Mouse (Mus musculus): ENCODE data around the gene Drp2. TPM values are rescaled to one million over a fixed set of nuclear protein-coding genes. Genes with fewer than 3 reads are reported as not detected.

Gene Drp2
- polyA plus RNA-seq, 1 experiment from 2014 or later, result 4.6 TPM

- H3K36me3 ChIP-seq, result no peaks in the 10 kb centered on the region
- no peak for DNase-seq (ENCODE audit: low spot score)
- peaks cover 7% of the 10 kb centered on the region; the same call in 1 of the 2 replicates for H3K4me1 ChIP-seq
- H3K9me3 ChIP-seq (replicated peaks), result no peaks in the 10 kb centered on the region
- H3K27ac ChIP-seq (replicated peaks), result no peak overlapping the region
- peaks cover 30% of the 10 kb centered on the region for H3K27me3 ChIP-seq (ENCODE audit: low read depth, poor library complexity, severe bottlenecking)
- 94% methylated on average over 5 of the region's 5 CpGs for WGBS
- H3K4me3 ChIP-seq, result no peak overlapping the region
Measured at GRCm38 (mm10) chrX:134424263-134424662, 19.9 kb downstream of the Drp2 start.

GRCm38 (mm10) chrX:134425798-134426197, 21.4 kb downstream of the Drp2 start:
- peaks cover 44% of the 10 kb centered on the region for H3K27me3 ChIP-seq (ENCODE audit: low read depth, poor library complexity, severe bottlenecking)
- H3K27ac ChIP-seq (replicated peaks), result no peak overlapping the region
- no peaks in the 10 kb centered on the region for H3K36me3 ChIP-seq
- no peaks in the 10 kb centered on the region for H3K9me3 ChIP-seq (replicated peaks)
- no peak for DNase-seq (ENCODE audit: low spot score)
- no peak overlapping the region for H3K4me3 ChIP-seq
- 81% methylated on average over 10 of the region's 10 CpGs for WGBS
- peaks cover 7% of the 10 kb centered on the region; the same call in 1 of the 2 replicates for H3K4me1 ChIP-seq

- DNase-seq (ENCODE audit: low spot score), result no peak
- H3K36me3 ChIP-seq, result no peaks in the 10 kb centered on the region
- no peak overlapping the region for H3K27ac ChIP-seq (replicated peaks)
- WGBS, result 69% methylated on average over 6 of the region's 6 CpGs
- H3K27me3 ChIP-seq (ENCODE audit: low read depth, poor library complexity, severe bottlenecking), result peaks cover 49% of the 10 kb centered on the region
- no peak overlapping the region for H3K4me3 ChIP-seq
- H3K4me1 ChIP-seq, result peaks cover 7% of the 10 kb centered on the region; the same call in 1 of the 2 replicates
- no peaks in the 10 kb centered on the region for H3K9me3 ChIP-seq (replicated peaks)
Measured at GRCm38 (mm10) chrX:134426819-134427218, 22.5 kb downstream of the Drp2 start.

GRCm38 (mm10) chrX:134427307-134427706, 23.0 kb downstream of the Drp2 start:
- peaks cover 51% of the 10 kb centered on the region for H3K27me3 ChIP-seq (ENCODE audit: low read depth, poor library complexity, severe bottlenecking)
- H3K27ac ChIP-seq (replicated peaks), result no peak overlapping the region
- peaks cover 8% of the 10 kb centered on the region; the same call in 1 of the 2 replicates for H3K4me1 ChIP-seq
- 80% methylated on average over 3 of the region's 3 CpGs for whole genome bisulfite sequencing
- no peak overlapping the region for H3K4me3 ChIP-seq
- H3K9me3 ChIP-seq (replicated peaks), result no peaks in the 10 kb centered on the region
- no peak for DNase-seq (ENCODE audit: low spot score)
- no peaks in the 10 kb centered on the region for H3K36me3 ChIP-seq

- Histone ChIP-seq H3K4me1 (no peaks in the 10 kb centered on the region), H3K27ac (replicated peaks) (no peak overlapping the region), H3K4me3 (no peak overlapping the region), H3K9me3 (replicated peaks) (peaks cover 16% of the 10 kb centered on the region), H3K27me3 (ENCODE audit: low read depth, poor library complexity, severe bottlenecking) (peaks cover 3% of the 10 kb centered on the region; the same call in 1 of the 2 replicates), H3K36me3 (no peaks in the 10 kb centered on the region)
- 67% methylated on average over 48 of the region's 67 CpGs for WGBS
- DNase-seq (ENCODE audit: low spot score), result no peak
Measured at GRCm38 (mm10) chrX:134474988-134475710, 70.8 kb downstream of the Drp2 start.

GRCm38 (mm10) chrX:134476290-134476689, 71.9 kb downstream of the Drp2 start, which contains the start of gene Taf7l:
Taf7l (minus strand) TSS chrX:134476490.
- 90% methylated on average over 25 of the region's 25 CpGs for WGBS
- Histone ChIP-seq H3K4me3 (no peak within 1 kb of the TSS), H3K27ac (replicated peaks) (no peak within 1 kb of the TSS), H3K27me3 (ENCODE audit: low read depth, poor library complexity, severe bottlenecking) (no peaks in the 10 kb centered on the region), H3K36me3 (no peaks in the 10 kb centered on the region), H3K4me1 (no peaks in the 10 kb centered on the region), H3K9me3 (replicated peaks) (peaks cover 16% of the 10 kb centered on the region)
- no peak for DNase-seq (ENCODE audit: low spot score)

- Histone ChIP-seq H3K36me3 (no peaks in the 10 kb centered on the region), H3K27ac (replicated peaks) (no peak overlapping the region), H3K4me3 (no peak overlapping the region), H3K27me3 (ENCODE audit: low read depth, poor library complexity, severe bottlenecking) (peaks cover 5% of the 10 kb centered on the region; the same call in 1 of the 2 replicates), H3K4me1 (no peaks in the 10 kb centered on the region), H3K9me3 (replicated peaks) (no peaks in the 10 kb centered on the region)
- DNase-seq (ENCODE audit: low spot score), result no peak
- WGBS, result 79% methylated on average over 3 of the region's 3 CpGs
Measured at GRCm38 (mm10) chrX:134481720-134482119, 77.4 kb downstream of the Drp2 start.

GRCm38 (mm10) chrX:134500651-134501050, 96.3 kb downstream of the Drp2 start:
- H3K4me3 ChIP-seq, result no peak overlapping the region
- no peaks in the 10 kb centered on the region for H3K9me3 ChIP-seq (replicated peaks)
- H3K36me3 ChIP-seq, result no peaks in the 10 kb centered on the region
- no peaks in the 10 kb centered on the region for H3K4me1 ChIP-seq
- DNase-seq (ENCODE audit: low spot score), result no peak
- H3K27ac ChIP-seq (replicated peaks), result no peak overlapping the region
- 86% methylated on average over 8 of the region's 8 CpGs for WGBS
- no peaks in the 10 kb centered on the region for H3K27me3 ChIP-seq (ENCODE audit: low read depth, poor library complexity, severe bottlenecking)

Other genes starting within 250 kb of the Drp2 start
- gene Xkrx, start 242.5 kb upstream of the Drp2 start, polyA plus RNA-seq (2016; fragmentation: Nextera tagmentation; extraction: Ambion mirVana), result 0.05 TPM in 2 replicates
- gene Arl13a, start 217.1 kb upstream of the Drp2 start, polyA plus RNA-seq (2016; fragmentation: Nextera tagmentation; extraction: Ambion mirVana), result not detected in 2 replicates
- gene Nox1, start 182.6 kb upstream of the Drp2 start, polyA plus RNA-seq (2016; fragmentation: Nextera tagmentation; extraction: Ambion mirVana), result not detected in 2 replicates
- gene Trmt2b, start 127.6 kb upstream of the Drp2 start, polyA plus RNA-seq (2016; fragmentation: Nextera tagmentation; extraction: Ambion mirVana), result 7.6 and 8.4 TPM in 2 replicates
- gene Tmem35a, start 109.3 kb upstream of the Drp2 start, polyA plus RNA-seq (2016; fragmentation: Nextera tagmentation; extraction: Ambion mirVana), result 10.7 and 18.4 TPM in 2 replicates
- gene Cenpi, start 96.5 kb upstream of the Drp2 start, polyA plus RNA-seq (2016; fragmentation: Nextera tagmentation; extraction: Ambion mirVana), result 29.8 and 31.3 TPM in 2 replicates
- not detected in 2 replicates for gene Taf7l, start 71.9 kb downstream of the Drp2 start, polyA plus RNA-seq (2016; fragmentation: Nextera tagmentation; extraction: Ambion mirVana)
- gene Timm8a1, start 137.3 kb downstream of the Drp2 start, polyA plus RNA-seq (2016; fragmentation: Nextera tagmentation; extraction: Ambion mirVana), result 83.6 and 105 TPM in 2 replicates
- gene Btk, start 179.0 kb downstream of the Drp2 start, polyA plus RNA-seq (2016; fragmentation: Nextera tagmentation; extraction: Ambion mirVana), result 1.0 and 1.3 TPM in 2 replicates
- gene Rpl36a, start 181.1 kb downstream of the Drp2 start, polyA plus RNA-seq (2016; fragmentation: Nextera tagmentation; extraction: Ambion mirVana), result 260 and 328 TPM in 2 replicates
- gene Gla, start 196.6 kb downstream of the Drp2 start, polyA plus RNA-seq (2016; fragmentation: Nextera tagmentation; extraction: Ambion mirVana), result 7.9 and 9.2 TPM in 2 replicates
- 224 and 230 TPM in 2 replicates for gene Hnrnph2, start 196.6 kb downstream of the Drp2 start, polyA plus RNA-seq (2016; fragmentation: Nextera tagmentation; extraction: Ambion mirVana)

Data from midbrain, embryonic 10.5 days (tissue).